Mouse (Mus musculus): ENCODE results near the gene Clmn.

DNA sequence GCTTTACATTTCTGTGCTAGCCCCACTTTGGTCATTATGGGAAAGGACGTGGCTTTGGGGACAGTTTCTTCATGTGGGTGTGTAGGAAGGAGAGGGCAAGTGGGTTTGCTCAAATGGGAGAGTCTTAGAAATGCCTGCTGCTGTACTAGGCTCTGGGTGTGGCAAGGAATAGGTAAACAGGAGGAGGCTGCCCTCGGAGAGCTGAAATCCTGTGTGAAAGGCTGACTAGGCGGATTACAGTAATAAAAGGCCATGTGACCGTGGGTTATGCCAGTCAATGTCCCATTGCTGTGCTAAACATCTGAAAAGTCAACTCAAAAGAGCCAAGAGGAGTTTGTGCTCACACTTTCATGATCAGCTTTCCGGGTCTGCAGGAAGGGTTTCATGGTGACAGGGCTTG, 17.7 kb upstream of the Clmn start:
- TF ChIP-seq CTCF (IDR thresholded peaks at IDR 0.05; ENCODE audit: low read depth) (no peak), EP300 (optimal IDR thresholded peaks at IDR 0.05) (no peak)
